Mouse (Mus musculus) C2C12 (cell line): ENCODE measurements around the gene Slc6a9.

ENCODE experiments used
- CEBPB ChIP-seq: IDR thresholded peaks from one replicate; pipeline ENCODE4 v1.6.1; 2011; ENCODE audit warnings: low read depth, mild to moderate bottlenecking, control low read depth, moderate library complexity
- CTCF ChIP-seq: IDR thresholded peaks from one replicate; pipeline ENCODE4 v1.5.1; 2011; ENCODE audit not compliant: control insufficient read depth, insufficient read depth, insufficient read length
- FOSL1 ChIP-seq: IDR thresholded peaks from one replicate; pipeline ENCODE4 v1.8.0; 2011; ENCODE audit warnings: mild to moderate bottlenecking, low read length; ENCODE audit not compliant: poor library complexity, insufficient read depth, severe bottlenecking
- MAX ChIP-seq: IDR thresholded peaks from one replicate; pipeline ENCODE4 v1.6.1; 2011; ENCODE audit warnings: mild to moderate bottlenecking, control low read depth
- MYOD1 ChIP-seq: IDR thresholded peaks from one replicate; pipeline ENCODE4 v1.6.1; 2011; ENCODE audit warnings: low read depth; ENCODE audit not compliant: control insufficient read depth, insufficient read length
- MYOG ChIP-seq: IDR thresholded peaks from one replicate; pipeline ENCODE4 v1.6.1; 2011; ENCODE audit not compliant: control insufficient read depth, insufficient read length; ENCODE audit errors: extremely low read depth
- USF1 ChIP-seq: IDR thresholded peaks from one replicate; pipeline ENCODE4 v1.6.1; 2011; ENCODE audit warnings: low read depth, mild to moderate bottlenecking, control low read depth, moderate library complexity

DNA sequence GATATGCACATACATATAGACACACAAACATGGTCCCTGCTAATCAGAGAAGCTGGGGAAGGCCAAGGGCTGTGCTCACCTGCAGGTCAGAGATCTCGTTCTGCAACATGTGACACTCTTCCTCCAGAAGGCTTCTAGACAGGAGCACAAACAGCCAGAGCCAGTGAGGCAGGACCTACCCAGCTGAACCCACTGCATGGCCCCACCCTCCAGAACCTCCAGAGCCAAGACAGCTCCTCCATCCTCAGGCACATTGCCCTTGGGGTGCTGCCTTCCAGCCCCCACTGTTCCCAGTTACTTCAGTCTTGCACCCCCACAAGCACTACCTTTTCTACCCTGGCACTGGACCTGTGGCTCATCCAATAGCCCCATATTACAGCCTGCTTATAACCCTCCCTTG is 36.1 kb downstream of the Slc6a9 start:
- TF ChIP-seq CTCF (no peak), MYOD1 (no peak), CEBPB (no peak), MYOG (no peak), MAX (no peak), USF1 (no peak), FOSL1 (no peak)
